Mouse (Mus musculus) intestine, embryonic 16.5 days (tissue): ENCODE measurements around the gene Phtf2. TPM values are rescaled to one million over a fixed set of nuclear protein-coding genes. Genes with fewer than 3 reads are reported as not detected.

ENCODE experiments used
- ATAC-seq: fragments of 200-750 bp; cut with Nextera tagmentation; 2 replicates; pipeline ENCODE4 v1.8.0; 2017; ENCODE audit warnings: moderate TSS enrichment, moderate library complexity
- H3K27ac ChIP-seq: fragments of 300-500 bp; sonication (generic); 2 replicates; pipeline ENCODE4 v1.5.1; 2014; ENCODE audit warnings: mild to moderate bottlenecking, low read length
- H3K27me3 ChIP-seq: fragments of 300-500 bp; sonication (generic); replicated peaks from 2 replicates; pipeline ENCODE4 v1.6.1; 2014; ENCODE audit warnings: low read length, control low read depth, mixed read lengths; ENCODE audit not compliant: control insufficient read depth, insufficient read depth
- H3K36me3 ChIP-seq: fragments of 300-500 bp; sonication (generic); 2 replicates; pipeline ENCODE4 v1.6.1; 2014; ENCODE audit warnings: low read length, control low read depth; ENCODE audit not compliant: control insufficient read depth, insufficient read depth
- H3K4me1 ChIP-seq: fragments of 300-500 bp; sonication (generic); 2 replicates; pipeline ENCODE4 v1.6.1; 2014; ENCODE audit warnings: low read length, control low read depth, mixed read lengths; ENCODE audit not compliant: control insufficient read depth, insufficient read depth
- H3K4me2 ChIP-seq: fragments of 300-500 bp; sonication (generic); 2 replicates; pipeline ENCODE4 v1.6.1; 2014; ENCODE audit warnings: low read depth, low read length, control low read depth
- H3K4me3 ChIP-seq: fragments of 300-500 bp; sonication (generic); 2 replicates; pipeline ENCODE4 v1.5.1; 2014; ENCODE audit warnings: mild to moderate bottlenecking, low read length
- H3K9ac ChIP-seq: fragments of 300-500 bp; sonication (generic); 2 replicates; pipeline ENCODE4 v1.6.1; 2014; ENCODE audit warnings: low read depth, low read length
- H3K9me3 ChIP-seq: fragments of 300-500 bp; sonication (generic); 2 replicates; pipeline ENCODE4 v1.6.1; 2016; ENCODE audit warnings: low read length, control low read depth; ENCODE audit not compliant: control insufficient read depth
- WGBS: fragments of 180-500 bp; shearing (Covaris S2); extraction: QIAGEN DNeasy Blood & Tissue Kit; methylation state at CpG from one replicate; pipeline ENCODE4 v1.1.7; 2014; 5-methylcytosine and 5-hydroxymethylcytosine counted together
- polyA plus RNA-seq: library from polyadenylated mRNA; unstranded; fragments of >200 nt; fragmentation: Nextera tagmentation; extraction: Ambion mirVana; gene quantifications from 2 replicates; pipeline ENCODE4 v1.2.1, GENCODE M21; 2015

Phtf2 gene
- polyA plus RNA-seq, 1 experiment from 2014 or later = 6.1 TPM

DNA sequence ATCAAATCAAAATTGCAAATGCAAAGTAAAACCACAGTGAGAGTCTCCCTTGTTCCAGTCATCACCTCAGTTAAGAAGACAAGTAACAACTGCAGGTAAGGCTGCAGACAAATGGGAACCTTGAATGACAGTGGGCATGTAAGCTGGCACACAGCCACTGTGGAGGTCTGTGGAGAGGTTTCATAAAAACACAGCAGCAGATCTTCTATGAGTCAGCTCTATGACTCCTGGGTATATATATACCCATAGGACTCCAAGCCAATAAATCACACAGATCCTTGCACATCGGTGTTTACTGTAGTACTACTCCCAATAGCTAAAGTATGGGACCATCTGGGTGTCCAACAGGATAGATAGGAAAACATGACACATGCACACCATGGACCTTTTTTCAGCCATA lies 8.8 kb downstream of the Phtf2 start:
- Histone ChIP-seq H3K9me3 (no peaks in the 10 kb centered on the region), H3K9ac (no peak overlapping the region), H3K36me3 (no peaks in the 10 kb centered on the region), H3K27me3 (no peaks in the 10 kb centered on the region), H3K4me2 (no peak overlapping the region), H3K4me1 (no peaks in the 10 kb centered on the region), H3K4me3 (no peak overlapping the region), H3K27ac (no peak overlapping the region)
- 70% methylated on average over 1 of the region's 1 CpGs for WGBS
- no peak for ATAC-seq

DNA sequence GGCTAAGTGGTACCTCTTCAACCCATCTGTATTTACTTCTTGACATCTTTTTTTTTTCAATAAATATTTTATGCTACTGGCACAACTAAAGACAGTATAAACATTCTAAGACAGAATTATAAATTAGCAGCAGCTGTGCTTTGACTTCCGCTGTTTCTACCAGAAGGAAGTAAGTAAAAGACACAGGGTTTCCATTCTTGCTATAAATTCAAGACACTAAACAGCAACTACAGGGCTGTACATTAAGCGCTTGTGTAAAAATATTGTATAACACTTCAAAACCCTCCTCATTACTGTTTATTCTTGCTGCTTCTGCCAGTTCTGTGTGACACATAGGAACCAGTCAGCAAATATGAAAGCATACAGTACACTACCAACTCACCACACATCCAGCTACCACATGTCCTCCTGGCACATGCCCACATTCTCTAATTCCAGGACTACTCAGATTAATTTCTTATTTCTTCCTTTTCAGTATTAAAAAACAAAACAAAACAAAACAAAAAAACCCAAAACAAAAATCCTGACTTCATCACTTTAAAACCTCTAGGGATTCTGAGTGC lies 16.6 kb downstream of the Phtf2 start:
- Histone ChIP-seq H3K4me2 (no peak overlapping the region), H3K9me3 (no peaks in the 10 kb centered on the region), H3K4me3 (no peak overlapping the region), H3K4me1 (peaks cover 8% of the 10 kb centered on the region), H3K36me3 (no peaks in the 10 kb centered on the region), H3K9ac (no peak overlapping the region), H3K27me3 (no peaks in the 10 kb centered on the region), H3K27ac (no peak overlapping the region)
- WGBS = 46% methylated on average over 2 of the region's 2 CpGs
- no peak for ATAC-seq

GRCm38 (mm10) chr5:20864216-20864969 lies 17.5 kb downstream of the Phtf2 start:
- peaks cover 8% of the 10 kb centered on the region for H3K4me1 ChIP-seq
- H3K27ac ChIP-seq = no peak overlapping the region
- H3K4me2 ChIP-seq = no peak overlapping the region
- no peak overlapping the region for H3K4me3 ChIP-seq
- 63% methylated on average over 4 of the region's 4 CpGs for WGBS
- H3K27me3 ChIP-seq = no peaks in the 10 kb centered on the region
- H3K9ac ChIP-seq = no peak overlapping the region
- H3K36me3 ChIP-seq = no peaks in the 10 kb centered on the region
- H3K9me3 ChIP-seq = no peaks in the 10 kb centered on the region
- ATAC-seq = no peak

- no peaks in the 10 kb centered on the region for H3K27me3 ChIP-seq
- no peak overlapping the region for H3K4me2 ChIP-seq
- H3K27ac ChIP-seq = no peak overlapping the region
- no peak overlapping the region for H3K4me3 ChIP-seq
- ATAC-seq = no peak
- no peaks in the 10 kb centered on the region for H3K36me3 ChIP-seq
- H3K4me1 ChIP-seq = peaks cover 8% of the 10 kb centered on the region
- no peaks in the 10 kb centered on the region for H3K9me3 ChIP-seq
- no peak overlapping the region for H3K9ac ChIP-seq
- 94% methylated on average over 2 of the region's 2 CpGs for WGBS
Measured at GRCm38 (mm10) chr5:20861901-20862300, 20.0 kb downstream of the Phtf2 start.

- Histone ChIP-seq H3K4me1 (peaks cover 3% of the 10 kb centered on the region), H3K9me3 (no peaks in the 10 kb centered on the region), H3K27ac (no peak overlapping the region), H3K36me3 (no peaks in the 10 kb centered on the region), H3K4me3 (no peak overlapping the region), H3K27me3 (no peaks in the 10 kb centered on the region), H3K9ac (no peak overlapping the region), H3K4me2 (no peak overlapping the region)
- WGBS = 81% methylated on average over 4 of the region's 4 CpGs
- ATAC-seq = no peak
Measured at GRCm38 (mm10) chr5:20860565-20860964, 21.4 kb downstream of the Phtf2 start.

- no peak overlapping the region for H3K27ac ChIP-seq
- H3K9ac ChIP-seq = no peak overlapping the region
- H3K4me2 ChIP-seq = no peak overlapping the region
- H3K4me1 ChIP-seq = no peaks in the 10 kb centered on the region
- 88% methylated on average over 2 of the region's 2 CpGs for WGBS
- no peaks in the 10 kb centered on the region for H3K36me3 ChIP-seq
- H3K27me3 ChIP-seq = no peaks in the 10 kb centered on the region
- H3K9me3 ChIP-seq = no peaks in the 10 kb centered on the region
- no peak for ATAC-seq
- H3K4me3 ChIP-seq = no peak overlapping the region
Measured at GRCm38 (mm10) chr5:20858404-20858803, 23.5 kb downstream of the Phtf2 start.

- no peak overlapping the region for H3K27ac ChIP-seq
- H3K4me1 ChIP-seq = no peaks in the 10 kb centered on the region
- ATAC-seq = no peak
- WGBS = 81% methylated on average over 4 of the region's 4 CpGs
- H3K9me3 ChIP-seq = no peaks in the 10 kb centered on the region
- H3K36me3 ChIP-seq = no peaks in the 10 kb centered on the region
- no peak overlapping the region for H3K4me2 ChIP-seq
- H3K9ac ChIP-seq = no peak overlapping the region
- no peaks in the 10 kb centered on the region for H3K27me3 ChIP-seq
- no peak overlapping the region for H3K4me3 ChIP-seq
Measured at GRCm38 (mm10) chr5:20855066-20855465, 26.9 kb downstream of the Phtf2 start.

GRCm38 (mm10) chr5:20847010-20847409 lies 34.9 kb downstream of the Phtf2 start:
- WGBS = 90% methylated on average over 2 of the region's 2 CpGs
- H3K27ac ChIP-seq = no peak overlapping the region
- H3K4me1 ChIP-seq = no peaks in the 10 kb centered on the region
- no peak for ATAC-seq
- no peak overlapping the region for H3K4me2 ChIP-seq
- H3K9ac ChIP-seq = no peak overlapping the region
- H3K9me3 ChIP-seq = no peaks in the 10 kb centered on the region
- no peaks in the 10 kb centered on the region for H3K36me3 ChIP-seq
- H3K4me3 ChIP-seq = no peak overlapping the region
- H3K27me3 ChIP-seq = no peaks in the 10 kb centered on the region

- ATAC-seq = no peak
- WGBS = 69% methylated on average over 2 of the region's 2 CpGs
Measured at GRCm38 (mm10) chr5:20843816-20844215, 38.1 kb downstream of the Phtf2 start.

GRCm38 (mm10) chr5:20843405-20843804 lies 38.5 kb downstream of the Phtf2 start:
- Histone ChIP-seq H3K27ac (no peak overlapping the region), H3K36me3 (no peaks in the 10 kb centered on the region), H3K9ac (no peak overlapping the region), H3K4me2 (no peak overlapping the region), H3K4me1 (no peaks in the 10 kb centered on the region), H3K4me3 (no peak overlapping the region), H3K27me3 (no peaks in the 10 kb centered on the region), H3K9me3 (no peaks in the 10 kb centered on the region)
- WGBS = 95% methylated on average over 2 of the region's 3 CpGs
- ATAC-seq = no peak

More at GRCm38 (mm10) chr5:20843816-20844215, 38.1 kb downstream of the Phtf2 start:
- Histone ChIP-seq H3K9me3 (no peaks in the 10 kb centered on the region), H3K4me3 (no peak overlapping the region), H3K27me3 (no peaks in the 10 kb centered on the region), H3K36me3 (no peaks in the 10 kb centered on the region), H3K4me1 (no peaks in the 10 kb centered on the region), H3K4me2 (no peak overlapping the region), H3K27ac (no peak overlapping the region), H3K9ac (no peak overlapping the region)
